Mouse (Mus musculus) heart, embryonic 11.5 days (tissue): ENCODE measurements at regions not wholly inside any gene's neighbourhood (a gene's known extent, or its start where the extent isn't known, plus 50 kb on each side); places are given as distances from the start of the nearest gene placed in this dataset.

Experiments used
- ATAC-seq: fragments of 200-750 bp; cut with Nextera tagmentation; replicated peaks from 2 replicates; pipeline ENCODE4 v1.8.0; 2017; ENCODE audit warnings: moderate library complexity; ENCODE audit not compliant: insufficient number of reproducible peaks, low FRiP score, low TSS enrichment
- H3K27ac ChIP-seq: fragments of 300-500 bp; sonication (generic); 2 replicates; pipeline ENCODE4 v1.5.1; 2014; ENCODE audit warnings: mild to moderate bottlenecking, low read depth, low read length
- H3K27me3 ChIP-seq: fragments of 300-500 bp; sonication (generic); 2 replicates; pipeline ENCODE4 v1.6.1; 2014; ENCODE audit warnings: mild to moderate bottlenecking, low read length, mixed read lengths; ENCODE audit not compliant: control insufficient read depth, insufficient read depth
- H3K36me3 ChIP-seq: fragments of 300-500 bp; sonication (generic); 2 replicates; pipeline ENCODE4 v1.6.1; 2014; ENCODE audit warnings: mild to moderate bottlenecking, low read length, moderate library complexity, mixed read lengths; ENCODE audit not compliant: control insufficient read depth, insufficient read depth
- H3K4me1 ChIP-seq: fragments of 300-500 bp; sonication (generic); 2 replicates; pipeline ENCODE4 v1.6.1; 2014; ENCODE audit warnings: low read length; ENCODE audit not compliant: control insufficient read depth, insufficient read depth
- H3K4me2 ChIP-seq: fragments of 300-500 bp; sonication (generic); 2 replicates; pipeline ENCODE4 v1.6.1; 2014; ENCODE audit warnings: mild to moderate bottlenecking, moderate library complexity
- H3K4me3 ChIP-seq: fragments of 300-500 bp; sonication (generic); 2 replicates; pipeline ENCODE4 v1.5.1; 2014; ENCODE audit warnings: low read depth, low read length
- H3K9ac ChIP-seq: fragments of 300-500 bp; sonication (generic); 2 replicates; pipeline ENCODE4 v1.6.1; 2014; ENCODE audit warnings: mild to moderate bottlenecking, low read depth, low read length, moderate library complexity
- H3K9me3 ChIP-seq: fragments of 300-500 bp; sonication (generic); replicated peaks from 2 replicates; pipeline ENCODE4 v1.6.1; 2016; ENCODE audit warnings: low read length; ENCODE audit not compliant: control insufficient read depth
- WGBS: fragments of 180-500 bp; shearing (Covaris S2); extraction: QIAGEN DNeasy Blood & Tissue Kit; methylation state at CpG from one replicate; pipeline ENCODE4 v1.1.7; 2014; ENCODE audit not compliant: insufficient replicate concordance; 5-methylcytosine and 5-hydroxymethylcytosine counted together

GRCm38 (mm10) chr13:112046247-112047211 is 237.7 kb upstream of the Map3k1 start:
- H3K9me3 ChIP-seq: no peaks in the 10 kb centered on the region
- WGBS: 75% methylated on average over 15 of the region's 15 CpGs
- H3K4me2 ChIP-seq: peak overlapping the region; percentile 47
- peak overlapping the region; percentile 54; the same call in 1 of the 2 replicates for H3K27ac ChIP-seq
- 0 out of 2 replicates have a peak overlapping the region, but pooled peaks have one; percentile 28 for H3K9ac ChIP-seq
- H3K27me3 ChIP-seq: no peaks in the 10 kb centered on the region
- H3K4me3 ChIP-seq: no peak overlapping the region
- peak; percentile 86 for ATAC-seq
- H3K36me3 ChIP-seq: no peaks in the 10 kb centered on the region
- H3K4me1 ChIP-seq: peaks cover 3% of the 10 kb centered on the region; the same call in 1 of the 2 replicates

DNA sequence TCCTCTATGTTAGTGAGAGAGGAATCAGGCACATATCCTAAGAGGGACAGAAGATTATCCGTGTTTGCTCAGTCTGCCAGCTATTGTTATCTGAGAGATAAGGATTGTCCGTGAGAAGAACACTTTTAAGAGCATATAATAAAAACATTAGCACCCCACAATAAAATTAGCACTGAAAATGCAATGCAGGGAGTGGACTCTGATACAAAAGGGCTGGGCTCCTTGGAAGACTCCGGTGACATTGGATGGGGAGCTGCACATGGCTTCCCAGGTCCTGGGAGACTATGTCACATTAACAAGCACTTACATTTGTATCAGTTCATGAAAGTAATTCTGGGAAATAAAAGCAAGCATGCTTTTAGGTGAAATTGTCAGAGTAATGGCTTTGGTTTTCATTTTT is 238.6 kb upstream of the Map3k1 start:
- Histone ChIP-seq H3K36me3 (no peaks in the 10 kb centered on the region), H3K4me2 (no peak overlapping the region), H3K4me1 (peaks cover 3% of the 10 kb centered on the region; the same call in 1 of the 2 replicates), H3K9ac (no peak overlapping the region), H3K4me3 (no peak overlapping the region), H3K27ac (no peak overlapping the region), H3K9me3 (no peaks in the 10 kb centered on the region), H3K27me3 (no peaks in the 10 kb centered on the region)
- 35% methylated on average over 3 of the region's 3 CpGs for WGBS
- ATAC-seq: no peak

GRCm38 (mm10) chr13:112047874-112048273 is 239.1 kb upstream of the Map3k1 start:
- no peak for ATAC-seq
- H3K4me1 ChIP-seq: peaks cover 3% of the 10 kb centered on the region; the same call in 1 of the 2 replicates
- H3K4me3 ChIP-seq: no peak overlapping the region
- no peaks in the 10 kb centered on the region for H3K9me3 ChIP-seq
- H3K4me2 ChIP-seq: no peak overlapping the region
- H3K27me3 ChIP-seq: no peaks in the 10 kb centered on the region
- H3K9ac ChIP-seq: no peak overlapping the region
- no peaks in the 10 kb centered on the region for H3K36me3 ChIP-seq
- WGBS: 62% methylated on average over 13 of the region's 13 CpGs
- no peak overlapping the region for H3K27ac ChIP-seq

GRCm38 (mm10) chr13:112048327-112048726 is 239.5 kb upstream of the Map3k1 start:
- Histone ChIP-seq H3K9ac (no peak overlapping the region), H3K27me3 (no peaks in the 10 kb centered on the region), H3K4me3 (no peak overlapping the region), H3K9me3 (no peaks in the 10 kb centered on the region), H3K4me1 (peaks cover 3% of the 10 kb centered on the region; the same call in 1 of the 2 replicates), H3K27ac (no peak overlapping the region), H3K36me3 (no peaks in the 10 kb centered on the region), H3K4me2 (no peak overlapping the region)
- WGBS: 80% methylated on average over 6 of the region's 6 CpGs
- no peak for ATAC-seq

GRCm38 (mm10) chr13:112050892-112051291 is 237.4 kb upstream of the Ankrd55 start:
- Histone ChIP-seq H3K9me3 (no peaks in the 10 kb centered on the region), H3K4me3 (no peak overlapping the region), H3K27me3 (no peaks in the 10 kb centered on the region), H3K36me3 (no peaks in the 10 kb centered on the region), H3K27ac (no peak overlapping the region), H3K4me2 (no peak overlapping the region), H3K9ac (no peak overlapping the region), H3K4me1 (no peaks in the 10 kb centered on the region)
- ATAC-seq: no peak
- WGBS: 73% methylated on average over 11 of the region's 11 CpGs

GRCm38 (mm10) chr13:112052011-112052410 is 236.2 kb upstream of the Ankrd55 start:
- H3K4me2 ChIP-seq: no peak overlapping the region
- H3K4me3 ChIP-seq: no peak overlapping the region
- H3K9ac ChIP-seq: no peak overlapping the region
- H3K36me3 ChIP-seq: no peaks in the 10 kb centered on the region
- no peak overlapping the region for H3K27ac ChIP-seq
- H3K9me3 ChIP-seq: no peaks in the 10 kb centered on the region
- no peaks in the 10 kb centered on the region for H3K4me1 ChIP-seq
- no peaks in the 10 kb centered on the region for H3K27me3 ChIP-seq
- ATAC-seq: no peak
- WGBS: 86% methylated on average over 3 of the region's 3 CpGs

GRCm38 (mm10) chr13:112052456-112052855 is 235.8 kb upstream of the Ankrd55 start:
- 77% methylated on average over 3 of the region's 3 CpGs for WGBS
- no peak overlapping the region for H3K4me3 ChIP-seq
- no peak overlapping the region for H3K4me2 ChIP-seq
- H3K9ac ChIP-seq: no peak overlapping the region
- H3K36me3 ChIP-seq: no peaks in the 10 kb centered on the region
- no peak for ATAC-seq
- H3K9me3 ChIP-seq: no peaks in the 10 kb centered on the region
- H3K27ac ChIP-seq: no peak overlapping the region
- H3K27me3 ChIP-seq: no peaks in the 10 kb centered on the region
- H3K4me1 ChIP-seq: no peaks in the 10 kb centered on the region

DNA sequence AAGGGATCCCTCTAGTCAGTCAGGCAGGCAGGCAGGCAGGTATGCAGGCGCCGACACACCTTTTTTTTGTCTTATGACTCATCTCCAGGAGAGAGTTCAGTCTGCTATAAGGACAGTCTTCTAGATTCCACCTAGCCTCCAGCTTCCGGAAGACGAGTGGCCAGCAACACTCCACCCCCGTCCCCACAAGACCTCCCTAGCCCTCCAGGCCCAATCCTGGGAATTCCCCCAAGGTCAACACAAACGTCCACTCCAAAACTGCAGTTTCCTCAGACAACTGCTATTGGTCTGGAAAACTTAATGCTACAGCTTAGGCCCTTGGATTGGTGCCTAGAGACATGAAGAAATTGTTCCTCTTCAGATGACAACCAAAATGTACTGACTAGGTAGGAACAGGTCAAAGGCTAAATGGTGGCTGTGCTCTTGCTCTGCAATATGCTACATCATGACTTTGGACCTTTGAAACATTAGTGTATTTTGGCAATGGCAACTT is 233.3 kb upstream of the Ankrd55 start:
- Histone ChIP-seq H3K27me3 (no peaks in the 10 kb centered on the region), H3K36me3 (no peaks in the 10 kb centered on the region), H3K4me2 (no peak overlapping the region), H3K9me3 (no peaks in the 10 kb centered on the region), H3K9ac (no peak overlapping the region), H3K27ac (no peak overlapping the region), H3K4me1 (0 out of 2 replicates have a peak, but pooled peaks cover 3% of the 10 kb centered on the region), H3K4me3 (no peak overlapping the region)
- ATAC-seq: no peak
- WGBS: 78% methylated on average over 6 of the region's 6 CpGs
